In genomic region chr13:56593196-56593595, GRCm38 (mm10) we compare ENCODE assay signal across 29 mouse cellular contexts. TPM values are rescaled to one million over a fixed set of nuclear protein-coding genes. Genes with fewer than 3 reads are reported as not detected.
DNase-seq lines count a peak whose midpoint lies in the region; ATAC-seq and TF ChIP-seq lines count a peak whose summit lies in the region.
"Had no signal": no experiment of that assay in that cellular context is flagged by ENCODE, and none has a peak within 500 bp of the region (broad histone marks: within the 10 kb centered on the region; RNA-seq: fewer than 3 reads in every experiment).

No protein-coding gene starts in this region.

- H3K4me2 ChIP-seq in stomach, embryonic 15.5 days, result no peak overlapping the region
- H3K4me2 ChIP-seq in stomach, postnatal 0 days (replicated peaks; ENCODE audit: low read depth), result no peak overlapping the region
- H3K4me2 ChIP-seq in limb, embryonic 15.5 days, result no peak overlapping the region

- no peak for TF ChIP-seq CTCF in stomach, postnatal 0 days (IDR thresholded peaks at IDR 0.05; ENCODE audit: low read depth)

- TF ChIP-seq EP300 in stomach, postnatal 0 days (optimal IDR thresholded peaks at IDR 0.05), result no peak

- H3K4me1 ChIP-seq in heart, embryonic 10.5 days, result peaks cover 84% of the 10 kb centered on the region
- peaks cover 57% of the 10 kb centered on the region for H3K4me1 ChIP-seq in stomach, embryonic 15.5 days
- peaks cover 7% of the 10 kb centered on the region for H3K4me1 ChIP-seq in stomach, postnatal 0 days (replicated peaks; ENCODE audit: control insufficient read depth, insufficient read depth)
- H3K4me1 ChIP-seq in limb, embryonic 15.5 days, result peaks cover 46% of the 10 kb centered on the region

- intact Hi-C loops in heart, postnatal 10 days (cut with DNase I), result no loop called here

- no peak overlapping the region for H3K9ac ChIP-seq in stomach, embryonic 15.5 days
- no peak overlapping the region for H3K9ac ChIP-seq in stomach, postnatal 0 days (ENCODE audit: low read length)
- H3K9ac ChIP-seq in limb, embryonic 15.5 days, result no peak overlapping the region
- H3K9ac ChIP-seq: forebrain, postnatal 0 days; liver, postnatal 0 days had no signal

- 90% methylated on average over 5 of the region's 5 CpGs for WGBS in heart, embryonic 10.5 days
- 70% methylated on average over 5 of the region's 5 CpGs for WGBS in stomach, embryonic 15.5 days
- 74% methylated on average over 5 of the region's 5 CpGs for WGBS in stomach, postnatal 0 days
- WGBS in limb, embryonic 15.5 days, result 79% methylated on average over 5 of the region's 5 CpGs

- H3K27ac ChIP-seq in heart, embryonic 10.5 days, result peak overlapping the region; percentile 67; the same call in 1 of the 2 replicates
- peak overlapping the region; percentile 57; the same call in 1 of the 2 replicates for H3K27ac ChIP-seq in stomach, embryonic 15.5 days
- H3K27ac ChIP-seq in stomach, postnatal 0 days (replicated peaks), result no peak overlapping the region
- H3K27ac ChIP-seq in limb, embryonic 15.5 days, result peak overlapping the region; percentile 62; the same call in 1 of the 2 replicates
- H3K27ac ChIP-seq: heart, adult 2 months had no signal

- no peak for ATAC-seq in stomach, embryonic 15.5 days (ENCODE audit: insufficient read depth, low FRiP score, low read depth)
- no peak for ATAC-seq in stomach, postnatal 0 days (ENCODE audit: low FRiP score, low TSS enrichment)
- no peak for ATAC-seq in limb, embryonic 15.5 days (ENCODE audit: insufficient number of reproducible peaks, low FRiP score, low TSS enrichment, low read depth)
- ATAC-seq: CD4-positive, CD25-positive, alpha-beta regulatory T cell, adult 4 months; forebrain, postnatal 0 days; hindbrain, embryonic 16.5 days; liver, postnatal 0 days; midbrain, embryonic 16.5 days had no signal

- DNase-seq in heart, embryonic 10.5 days (ENCODE audit: low spot score), result no peak
- no peak for DNase-seq in heart, postnatal 10 days
- DNase-seq in stomach, postnatal 0 days (ENCODE audit: low spot score), result no peak
- no peak for DNase-seq in c-Kit-positive CD71-positive TER-119-positive erythroid progenitor cells, embryonic 14.5 days (ENCODE audit: low spot score)
- DNase-seq in adrenal gland, adult 2 months, result no peak
- no peak for DNase-seq in frontal cortex, postnatal 25 days (ENCODE audit: low spot score in 2 of 2)
- DNase-seq: adrenal gland, postnatal 25 days; cerebellum, adult 18-20 months; cerebellum, postnatal 25 days; forebrain, postnatal 0 days; gastrocnemius, postnatal 25 days; heart, adult 2 months; kidney, adult 11 months; liver; liver, postnatal 0 days; lung, postnatal 14 days; thymus, postnatal 14 days had no signal

- H3K36me3 ChIP-seq in heart, embryonic 10.5 days, result no peaks in the 10 kb centered on the region
- H3K36me3 ChIP-seq in stomach, embryonic 15.5 days, result no peaks in the 10 kb centered on the region
- H3K36me3 ChIP-seq in stomach, postnatal 0 days (ENCODE audit: control insufficient read depth, insufficient read depth, low read length), result no peaks in the 10 kb centered on the region
- H3K36me3 ChIP-seq in limb, embryonic 15.5 days, result no peaks in the 10 kb centered on the region
- H3K36me3 ChIP-seq: hindbrain, embryonic 10.5 days; midbrain, embryonic 10.5 days had no signal

- H3K9me3 ChIP-seq in heart, embryonic 10.5 days, result no peaks in the 10 kb centered on the region
- no peaks in the 10 kb centered on the region for H3K9me3 ChIP-seq in stomach, embryonic 15.5 days
- H3K9me3 ChIP-seq in stomach, postnatal 0 days (ENCODE audit: control insufficient read depth, low read length), result no peaks in the 10 kb centered on the region
- H3K9me3 ChIP-seq in limb, embryonic 15.5 days, result no peaks in the 10 kb centered on the region
- H3K9me3 ChIP-seq: hindbrain, embryonic 10.5 days; midbrain, embryonic 10.5 days had no signal

- no peaks in the 10 kb centered on the region for H3K27me3 ChIP-seq in heart, embryonic 10.5 days (ENCODE audit: insufficient read depth, poor library complexity, severe bottlenecking)
- no peaks in the 10 kb centered on the region for H3K27me3 ChIP-seq in stomach, embryonic 15.5 days (replicated peaks)
- H3K27me3 ChIP-seq in stomach, postnatal 0 days (ENCODE audit: control insufficient read depth, insufficient read depth, low read length), result no peaks in the 10 kb centered on the region
- no peaks in the 10 kb centered on the region for H3K27me3 ChIP-seq in limb, embryonic 15.5 days

- no peak overlapping the region for H3K4me3 ChIP-seq in heart, embryonic 10.5 days
- H3K4me3 ChIP-seq in stomach, embryonic 15.5 days (replicated peaks), result no peak overlapping the region
- no peak overlapping the region for H3K4me3 ChIP-seq in stomach, postnatal 0 days (ENCODE audit: low read depth, low read length)
- no peak overlapping the region for H3K4me3 ChIP-seq in limb, embryonic 15.5 days
- H3K4me3 ChIP-seq: heart, adult 2 months; hindbrain, embryonic 10.5 days; midbrain, embryonic 10.5 days had no signal

RNA-seq across cellular contexts. Expression of gene Tgfbi, which starts 16.1 kb away (rescaled TPM):
- polyA plus RNA-seq in heart, embryonic 10.5 days (2016; fragmentation: Nextera tagmentation; extraction: Ambion mirVana), result 50.4 and 66.2 TPM in 2 replicates
- total RNA-seq in heart, postnatal 10 days (2021), result 10 to 100 TPM; 18.6 to 21.2 TPM
- polyA plus RNA-seq in stomach, embryonic 15.5 days (2015; fragmentation: Nextera tagmentation; extraction: Ambion mirVana), result 158 and 165 TPM in 2 replicates
- polyA plus RNA-seq in stomach, postnatal 0 days (2015; fragmentation: Nextera tagmentation; extraction: Ambion mirVana), result 140 and 149 TPM in 2 replicates
- polyA plus RNA-seq in limb, embryonic 15.5 days (2015; fragmentation: Nextera tagmentation; extraction: Ambion mirVana), result 105 and 121 TPM in 2 replicates
- total RNA-seq in adrenal gland, adult 2 months (2021), result 10 to 100 TPM; 30.7 to 69.6 TPM
- 80.5 and 129 TPM in 2 replicates for polyA plus RNA-seq in adrenal gland, adult 2 months (2012; rRNA removed)

RNA-seq across cellular contexts. Expression of gene Lect2, which starts 44.9 kb away (rescaled TPM):
- polyA plus RNA-seq in heart, embryonic 10.5 days (2016; fragmentation: Nextera tagmentation; extraction: Ambion mirVana), result 0.41 and 8.8 TPM in 2 replicates
- not detected for total RNA-seq in heart, postnatal 10 days (2021)
- polyA plus RNA-seq in stomach, embryonic 15.5 days (2015; fragmentation: Nextera tagmentation; extraction: Ambion mirVana), result 6.6 and 9.4 TPM in 2 replicates
- polyA plus RNA-seq in stomach, postnatal 0 days (2015; fragmentation: Nextera tagmentation; extraction: Ambion mirVana), result 0.19 and 0.27 TPM in 2 replicates
- polyA plus RNA-seq in limb, embryonic 15.5 days (2015; fragmentation: Nextera tagmentation; extraction: Ambion mirVana), result not detected in 2 replicates
- under 1 TPM in 1 of 2 experiments, not detected in 1; 0.49 TPM for total RNA-seq in adrenal gland, adult 2 months (2021)
- polyA plus RNA-seq in adrenal gland, adult 2 months (2012; rRNA removed), result not detected in 2 replicates
- total RNA-seq: forebrain, postnatal 0 days; gastrocnemius, postnatal 25 days; heart, adult 2 months; left cerebral cortex, adult 18-20 months; left cerebral cortex, postnatal 25 days had no signal
- polyA plus RNA-seq: CD4-positive, CD25-positive, alpha-beta regulatory T cell, adult 4 months; forebrain, embryonic 11.5 days; forebrain, postnatal 0 days; heart, adult 2 months; heart, embryonic 16.5 days; hindbrain, embryonic 10.5 days; hindbrain, embryonic 16.5 days; midbrain, embryonic 10.5 days; midbrain, embryonic 16.5 days; neural tube, embryonic 14.5 days had no signal
